Mouse (Mus musculus) CH12.LX (cell line): ENCODE measurements at regions not wholly inside any gene's neighbourhood (a gene's known extent, or its start where the extent isn't known, plus 50 kb on each side); places are given as distances from the start of the nearest gene placed in this dataset.

Experiments
- DNase-seq: peaks from one replicate; pipeline ENCODE4 v3.0.0-alpha.2; 2013; ENCODE audit errors: extremely low read depth
- H3K27ac ChIP-seq: 2 replicates; pipeline ENCODE4 v1.5.1; 2012; ENCODE audit warnings: low read depth, mild to moderate bottlenecking, control low read depth, moderate library complexity; ENCODE audit not compliant: insufficient read depth
- H3K27me3 ChIP-seq: replicated peaks from 2 replicates; pipeline ENCODE3; 2012; ENCODE audit warnings: inconsistent platforms
- H3K36me3 ChIP-seq, 2 experiments: replicated peaks in 1 of 2; 2 replicates each; pipeline versions ENCODE3 to v1.6.1; 2012; ENCODE audit warnings: inconsistent platforms in 1 of 2, low read length in 1 of 2, mild to moderate bottlenecking in 1 of 2, mixed read lengths in 1 of 2, moderate library complexity in 1 of 2; ENCODE audit not compliant: control insufficient read depth in 1 of 2, insufficient read depth in 1 of 2
- H3K4me1 ChIP-seq, 2 experiments: 2 replicates each; pipeline ENCODE4 v1.6.1; 2012; ENCODE audit warnings: inconsistent platforms in 1 of 2, moderate library complexity in 1 of 2; ENCODE audit not compliant: insufficient read depth in 2 of 2, control insufficient read depth in 1 of 2
- H3K4me2 ChIP-seq: 2 replicates; pipeline ENCODE4 v1.6.1; 2012; ENCODE audit warnings: low read depth, mild to moderate bottlenecking, control low read depth; ENCODE audit not compliant: poor library complexity, insufficient read depth, severe bottlenecking
- H3K4me3 ChIP-seq, 3 experiments: fragments of 150-350 bp in 1 of 3; sonication (generic) in 1 of 3; replicated peaks in 1 of 3; 2 replicates each; pipeline versions ENCODE3 to v1.5.1; 2011 to 2012; ENCODE audit warnings: low read depth in 2 of 3, low read length in 2 of 3, mild to moderate bottlenecking in 2 of 3, moderate library complexity in 2 of 3, control low read depth in 1 of 3, improper control_type of control experiment in 1 of 3, inconsistent platforms in 1 of 3, mixed read lengths in 1 of 3; ENCODE audit not compliant: poor library complexity in 1 of 3
- H3K79me2 ChIP-seq: replicated peaks from 2 replicates; pipeline ENCODE4 v1.6.1; 2012; ENCODE audit warnings: mild to moderate bottlenecking, moderate library complexity; ENCODE audit not compliant: control insufficient read depth, poor library complexity, insufficient read depth, severe bottlenecking; ENCODE audit errors: extremely low read depth
- H3K9ac ChIP-seq: 2 replicates; pipeline ENCODE4 v1.6.1; 2012; ENCODE audit warnings: low read depth, mild to moderate bottlenecking, control low read depth, moderate library complexity; ENCODE audit not compliant: insufficient read depth
- H3K9me3 ChIP-seq: replicated peaks from 2 replicates; pipeline ENCODE3; 2012; ENCODE audit warnings: low read length, inconsistent platforms, mixed read lengths
- CHD1 ChIP-seq: IDR thresholded peaks from 2 replicates; pipeline ENCODE4 v1.6.1; 2012; ENCODE audit warnings: low read depth, low read length, improper control_type of control experiment, inconsistent platforms
- CHD2 ChIP-seq: IDR thresholded peaks from 2 replicates; pipeline ENCODE4 v1.6.1; 2011; ENCODE audit warnings: low read length, improper control_type of control experiment
- CTCF ChIP-seq, 2 experiments: IDR thresholded peaks in 1 of 2; conservative IDR thresholded peaks in 1 of 2; 2 replicates each; pipeline ENCODE4 v1.5.1; 2011 to 2012; ENCODE audit warnings: low read depth in 2 of 2, low read length in 2 of 2, improper control_type of control experiment in 1 of 2, inconsistent platforms in 1 of 2, mild to moderate bottlenecking in 1 of 2, moderate library complexity in 1 of 2
- GABPA ChIP-seq: IDR thresholded peaks from 2 replicates; pipeline ENCODE4 v1.6.1; 2012; ENCODE audit warnings: low read depth, low read length, improper control_type of control experiment, inconsistent platforms; ENCODE audit not compliant: insufficient replicate concordance
- IRF4 ChIP-seq: IDR thresholded peaks from 2 replicates; pipeline ENCODE4 v1.6.1; 2014; ENCODE audit warnings: low read depth, mild to moderate bottlenecking, inconsistent platforms, low read length, improper control_type of control experiment
- JUN ChIP-seq: IDR thresholded peaks from 2 replicates; pipeline ENCODE4 v1.6.1; 2011; ENCODE audit warnings: low read depth, mild to moderate bottlenecking, low read length, improper control_type of control experiment, moderate library complexity; ENCODE audit not compliant: insufficient read depth
- KAT2A ChIP-seq: IDR thresholded peaks from 2 replicates; pipeline ENCODE4 v1.6.1; 2012; ENCODE audit warnings: low read length, improper control_type of control experiment, inconsistent platforms; ENCODE audit not compliant: insufficient replicate concordance
- MAX ChIP-seq: IDR thresholded peaks from 2 replicates; pipeline ENCODE4 v1.6.1; 2011; ENCODE audit warnings: low read length, improper control_type of control experiment
- MEF2A ChIP-seq: IDR thresholded peaks from 2 replicates; pipeline ENCODE4 v1.6.1; 2014; ENCODE audit warnings: low read depth, mild to moderate bottlenecking, inconsistent platforms, low read length, improper control_type of control experiment, borderline replicate concordance
- MXI1 ChIP-seq: IDR thresholded peaks from 2 replicates; pipeline ENCODE4 v1.6.1; 2011; ENCODE audit warnings: mild to moderate bottlenecking, low read depth, low read length, improper control_type of control experiment
- NELFE ChIP-seq: IDR thresholded peaks from 2 replicates; pipeline ENCODE4 v1.6.1; 2011; ENCODE audit warnings: low read depth, low read length, improper control_type of control experiment
- RAD21 ChIP-seq: IDR thresholded peaks from 2 replicates; pipeline ENCODE4 v1.6.1; 2011; ENCODE audit warnings: low read depth, mild to moderate bottlenecking, low read length, improper control_type of control experiment, moderate library complexity
- USF1 ChIP-seq: IDR thresholded peaks from 2 replicates; pipeline ENCODE4 v1.6.1; 2014; ENCODE audit warnings: low read depth, mild to moderate bottlenecking, inconsistent platforms, low read length, improper control_type of control experiment
- ZNF384 ChIP-seq: IDR thresholded peaks from 2 replicates; pipeline ENCODE4 v1.6.1; 2012; ENCODE audit warnings: low read depth, low read length, improper control_type of control experiment, inconsistent platforms
- dilution Hi-C: fragments of 300-500 bp; cut with MboI; formaldehyde crosslinking; loops from 2 replicates; pipeline ENCODE4 v1.14.3; 2020; ENCODE audit warnings: low sequenced_read_pairs; ENCODE audit not compliant: extremely low pct_unique_long_range_greater_than_20kb, extremely low pct_ligation_motif_present
- in situ Hi-C: fragments of 300-500 bp; cut with MboI; formaldehyde crosslinking; loops from 3 replicates; pipeline ENCODE4 v1.14.3; 2019; ENCODE audit warnings: low sequenced_read_pairs, low pct_ligation_motif_present, low pct_unique_long_range_greater_than_20kb, mixed read lengths

GRCm38 (mm10) chr3:101722926-101723325, 118.4 kb upstream of the Atp1a1 start:
- Histone ChIP-seq H3K9ac (no peak overlapping the region), H3K27ac (no peak overlapping the region), H3K9me3 (no peaks in the 10 kb centered on the region), H3K27me3 (no peaks in the 10 kb centered on the region), H3K4me2 (no peak overlapping the region), H3K79me2 (no peaks in the 10 kb centered on the region), H3K4me1 (no peaks in the 10 kb centered on the region), H3K4me3 (no peak overlapping the region), H3K36me3 (no peaks in the 10 kb centered on the region)
- TF ChIP-seq USF1 (no peak), RAD21 (no peak), CTCF (conservative IDR thresholded peaks at IDR 0.05 in 1 of 2, IDR thresholded peaks at IDR 0.05 in 1 of 2; ENCODE audit: low read depth in 2 of 2, low read length in 2 of 2) (no peak), JUN (no peak), KAT2A (no peak)
- DNase-seq: no peak
- dilution Hi-C loops: no loop called here
- in situ Hi-C loops: no loop called here

GRCm38 (mm10) chr3:101722001-101722400, 117.5 kb upstream of the Atp1a1 start:
- Histone ChIP-seq H3K4me1 (no peaks in the 10 kb centered on the region), H3K4me2 (no peak overlapping the region), H3K27ac (no peak overlapping the region), H3K9ac (no peak overlapping the region), H3K4me3 (no peak overlapping the region), H3K36me3 (no peaks in the 10 kb centered on the region), H3K79me2 (no peaks in the 10 kb centered on the region), H3K27me3 (no peaks in the 10 kb centered on the region), H3K9me3 (no peaks in the 10 kb centered on the region)
- DNase-seq: no peak
- in situ Hi-C loops: no loop called here
- TF ChIP-seq ZNF384 (no peak), CHD1 (no peak), MAX (no peak), CHD2 (no peak), NELFE (no peak), MEF2A (no peak), GABPA (no peak), IRF4 (no peak), RAD21 (no peak), JUN (no peak)
- dilution Hi-C loops: no loop called here

GRCm38 (mm10) chr3:101715416-101715815, 110.9 kb upstream of the Atp1a1 start:
- Histone ChIP-seq H3K36me3 (no peaks in the 10 kb centered on the region), H3K4me3 (no peak overlapping the region), H3K9ac (no peak overlapping the region), H3K4me1 (peaks cover 0 to 10% of the 10 kb centered on the region in 2 experiments; a peak in 2 of 4 replicates), H3K4me2 (no peak overlapping the region), H3K79me2 (no peaks in the 10 kb centered on the region), H3K27ac (no peak overlapping the region), H3K9me3 (no peaks in the 10 kb centered on the region), H3K27me3 (no peaks in the 10 kb centered on the region)
- no peak for DNase-seq
- dilution Hi-C loops: no loop called here
- in situ Hi-C loops: no loop called here
- TF ChIP-seq MXI1: no peak
